Mouse (Mus musculus) megakaryocyte-erythroid progenitor cell, adult 5-6 weeks (primary cell): ENCODE data around the gene Selenoo. TPM values are rescaled to one million over a fixed set of nuclear protein-coding genes. Genes with fewer than 3 reads are reported as not detected.

Experiments
- ATAC-seq: replicated peaks from 2 replicates; pipeline ENCODE4 v1.8.0; 2016; ENCODE audit warnings: mild to moderate bottlenecking, inconsistent platforms; ENCODE audit not compliant: severe bottlenecking, poor library complexity, low FRiP score, low TSS enrichment
- total RNA-seq, 2 experiments: library from RNA; stranded (forward) in 1 of 2; stranded (reverse) in 1 of 2; fragments of 200-1000, 215-1000 nt in 1 of 2; fragments of >200 nt in 1 of 2; fragmentation: Nextera tagmentation in 1 of 2; gene quantifications; 2 replicates each; pipeline ENCODE4 v1.2.3; 2014 to 2017

Selenoo gene
- total RNA-seq (2014; fragmentation: Nextera tagmentation) (15.3 and 20.8 TPM in 2 replicates), total RNA-seq (2017) (16.6 and 18.5 TPM in 2 replicates)

DNA sequence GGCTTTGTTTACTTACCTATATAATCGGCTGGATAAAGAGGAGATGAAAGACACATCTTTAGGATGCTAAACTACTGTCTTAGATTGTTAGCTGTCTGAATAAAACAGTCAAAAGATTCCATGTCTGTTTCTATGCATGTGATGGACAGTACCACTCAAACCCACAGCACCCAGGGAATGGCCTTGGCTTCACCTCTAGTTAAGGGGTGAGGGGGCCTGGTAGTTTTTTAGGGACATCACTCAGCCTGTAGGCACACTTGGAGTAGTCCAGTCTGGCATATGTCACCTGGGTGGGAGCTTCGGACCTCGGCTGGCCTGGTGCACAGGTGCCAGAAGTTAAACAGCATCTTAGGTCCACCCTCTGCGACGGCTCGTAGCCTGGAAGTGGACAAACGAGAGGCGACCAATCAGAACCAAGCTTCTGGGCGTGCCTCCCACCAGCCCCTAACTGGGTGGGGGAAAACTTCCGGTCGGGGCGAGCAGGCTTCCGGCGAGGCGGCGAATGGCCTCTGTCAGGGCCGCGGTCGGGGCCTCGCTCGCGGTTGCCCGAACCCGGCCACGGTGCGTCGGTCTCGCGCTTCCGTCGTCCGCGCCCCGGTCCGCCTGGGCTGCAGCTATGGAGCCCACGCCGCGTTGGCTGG, at the start of gene Selenoo:
Gene Selenoo (plus strand): TSS at position 478 of the 641 bp plus-strand sequence.
- ATAC-seq, result peak; percentile 87

- ATAC-seq, result no peak
Observed at GRCm38 (mm10) chr15:89044381-89044780, 44.5 kb upstream of the Selenoo start.

DNA sequence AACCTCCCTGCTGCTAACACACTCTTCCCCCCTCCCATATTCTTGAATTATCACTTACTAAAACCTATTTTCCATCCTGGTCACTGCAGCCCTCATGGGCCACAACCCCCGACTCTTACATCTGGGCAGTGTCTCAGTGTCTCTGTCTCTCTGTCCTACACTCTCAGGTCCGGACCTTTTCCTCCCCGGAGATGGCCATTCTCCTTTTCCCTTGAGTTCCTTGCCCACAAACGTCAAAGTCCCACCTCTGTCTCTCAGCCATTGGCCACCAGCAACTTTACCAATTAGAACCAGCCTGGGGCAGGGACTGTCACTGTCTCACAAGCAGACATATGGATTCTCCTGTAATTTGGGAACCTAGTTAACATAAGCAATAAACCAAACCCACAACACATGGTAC, 42.5 kb upstream of the Selenoo start:
- no peak for ATAC-seq

GRCm38 (mm10) chr15:89054666-89055065, 34.2 kb upstream of the Selenoo start:
- ATAC-seq, result no peak

DNA sequence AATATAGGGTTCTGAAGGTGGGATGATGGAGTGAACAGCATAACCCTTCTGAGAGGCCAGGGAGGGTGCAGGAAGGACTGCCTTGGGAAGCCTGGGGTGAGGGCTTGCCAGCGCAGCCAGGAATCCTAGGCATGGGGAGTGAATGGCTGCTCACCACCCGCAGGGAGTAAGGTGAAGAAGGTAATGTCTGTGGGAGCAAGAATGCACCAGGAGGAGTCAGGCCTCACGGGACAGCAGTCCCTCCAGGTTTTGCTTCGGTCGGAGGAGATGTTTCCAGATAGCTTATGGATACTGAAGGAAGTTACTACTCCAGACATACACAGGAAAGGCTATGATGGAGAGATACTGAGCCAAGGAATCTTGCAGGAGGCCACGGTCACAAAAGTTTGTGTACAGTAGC, 30.1 kb upstream of the Selenoo start:
- no peak for ATAC-seq

- 0 out of 2 replicates have a peak, but pooled peaks have one; percentile 19 for ATAC-seq
Observed at GRCm38 (mm10) chr15:89059161-89059931, 29.5 kb upstream of the Selenoo start, which contains the start of gene Panx2. Gene Panx2, plus strand, starts transcription at chr15:89059734.

GRCm38 (mm10) chr15:89060032-89060681, 28.7 kb upstream of the Selenoo start:
- ATAC-seq, result no peak

DNA sequence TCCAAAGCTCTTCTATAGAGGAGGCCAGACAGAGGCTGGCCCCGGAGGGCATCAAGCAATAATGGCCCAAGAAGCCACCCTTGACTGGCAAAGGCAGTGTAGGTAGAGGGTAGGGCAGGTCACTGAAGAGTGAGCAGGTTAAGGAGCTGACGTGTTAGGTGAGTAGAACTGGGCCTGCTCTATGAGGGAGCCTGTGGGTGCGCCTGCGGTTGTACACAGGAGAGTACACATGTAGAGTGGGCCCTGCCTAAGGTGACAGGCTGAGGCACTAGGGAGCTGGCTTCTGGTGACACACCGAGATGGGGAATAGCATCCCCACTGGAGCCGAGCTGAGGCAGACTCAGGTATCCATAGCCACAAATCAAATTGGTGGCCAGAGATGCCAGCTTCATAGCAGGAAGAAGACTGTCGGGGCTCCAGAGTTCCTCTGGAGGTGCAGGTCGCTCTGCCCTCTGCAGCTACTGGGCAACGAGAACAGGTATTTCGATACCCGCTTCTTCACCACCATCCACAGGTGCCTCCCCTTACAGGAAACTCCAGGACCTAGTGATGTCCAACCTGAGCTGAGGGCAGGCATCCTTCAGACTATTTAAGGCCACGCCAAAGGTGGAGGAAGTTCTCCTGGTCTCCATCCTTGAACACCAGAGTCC, 27.9 kb upstream of the Selenoo start:
- no peak for ATAC-seq

DNA sequence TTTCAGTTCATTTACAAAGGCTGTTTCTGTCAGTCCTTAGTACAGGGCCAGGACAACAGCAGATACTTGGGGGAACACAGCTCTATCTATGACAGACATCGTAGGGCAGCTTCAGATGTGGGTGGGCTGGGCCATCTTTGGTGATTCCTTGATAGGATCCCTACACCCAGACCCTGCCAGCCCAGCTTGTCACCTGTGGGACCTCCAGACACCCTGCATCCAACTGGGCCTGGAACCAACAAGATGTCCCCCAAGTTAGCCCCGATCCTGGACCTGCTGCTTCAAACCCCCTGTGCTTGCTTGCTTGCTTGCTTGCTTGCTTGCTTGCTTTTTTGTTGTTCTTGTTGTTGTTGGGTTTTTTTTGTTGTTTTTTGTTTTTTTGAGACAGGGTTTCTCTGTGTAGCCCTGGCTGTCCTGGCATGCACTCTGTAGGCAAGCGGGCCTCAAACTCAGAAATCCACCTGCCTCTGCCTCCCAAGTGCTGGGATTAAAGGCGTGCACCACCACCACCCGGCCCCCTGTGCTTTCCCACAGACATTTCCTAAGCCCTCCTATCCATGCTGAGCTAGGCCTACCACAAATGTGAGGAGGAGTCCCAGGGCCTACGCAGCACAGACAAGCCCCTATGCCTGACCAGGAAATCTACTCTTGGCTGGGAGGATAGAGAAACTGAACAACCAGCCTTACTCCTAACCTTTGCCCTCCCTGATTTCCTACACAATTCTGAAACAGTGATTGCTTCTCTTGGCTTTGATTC, 26.9 kb upstream of the Selenoo start:
- ATAC-seq, result no peak

- ATAC-seq, result no peak
Observed at GRCm38 (mm10) chr15:89062518-89062910, 26.4 kb upstream of the Selenoo start.

DNA sequence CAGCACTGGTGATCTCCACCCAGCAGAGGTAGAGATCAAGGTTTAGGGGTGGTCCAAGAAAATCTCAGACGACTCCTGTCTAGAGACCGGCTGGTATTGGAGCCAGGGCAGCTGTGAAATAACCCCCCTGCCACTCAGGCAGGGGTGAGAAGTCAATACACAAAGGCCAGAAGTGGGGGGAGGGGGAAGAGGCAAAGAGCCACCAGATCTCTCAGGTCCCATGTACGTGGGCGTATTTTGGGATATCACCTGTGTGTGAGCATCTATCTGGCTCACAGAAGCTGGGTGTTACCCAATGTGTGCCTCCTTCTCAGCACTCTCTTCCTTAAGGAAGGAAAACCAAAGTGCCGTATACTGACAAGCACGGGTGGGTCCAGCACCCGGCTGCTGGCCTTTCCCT, 25.9 kb upstream of the Selenoo start:
- ATAC-seq, result no peak

DNA sequence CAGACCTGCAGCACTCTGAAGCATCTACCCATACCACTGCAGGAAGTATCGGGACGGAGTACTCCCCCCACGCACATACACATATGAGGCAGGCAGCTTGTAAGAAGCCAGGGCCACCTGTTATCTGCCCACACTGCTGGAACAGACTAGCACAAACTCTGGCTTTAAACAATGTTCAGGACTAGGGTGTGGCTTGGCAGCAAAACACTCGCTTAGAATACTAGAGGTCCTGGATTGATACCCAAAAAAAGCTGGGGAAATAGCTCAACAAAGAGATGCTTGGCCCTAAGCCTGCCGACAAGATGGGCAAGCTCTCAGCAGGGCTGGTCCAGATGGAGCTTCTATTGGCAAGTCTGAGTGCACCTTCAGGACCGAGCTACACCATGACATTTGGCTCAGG, 25.3 kb upstream of the Selenoo start:
- no peak for ATAC-seq

DNA sequence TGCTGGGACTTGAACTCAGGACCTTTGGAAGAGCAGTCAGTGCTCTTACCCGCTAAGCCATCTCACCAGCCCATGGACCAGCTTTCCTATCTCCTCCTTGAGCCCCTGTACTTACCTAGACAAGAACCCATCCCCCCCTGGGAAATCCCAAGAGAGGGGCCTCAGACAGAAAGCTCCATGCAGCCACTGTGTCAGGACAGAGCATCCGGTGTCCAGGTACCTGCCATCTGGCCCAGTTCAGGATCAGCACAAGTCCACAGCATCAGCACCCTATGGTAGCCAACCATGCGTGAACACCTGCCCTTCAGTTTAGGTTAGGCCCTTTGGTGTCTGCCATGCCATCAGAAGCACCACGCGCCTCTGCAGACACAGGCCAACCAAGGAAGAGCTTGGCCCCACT, 24.0 kb upstream of the Selenoo start:
- ATAC-seq, result no peak

DNA sequence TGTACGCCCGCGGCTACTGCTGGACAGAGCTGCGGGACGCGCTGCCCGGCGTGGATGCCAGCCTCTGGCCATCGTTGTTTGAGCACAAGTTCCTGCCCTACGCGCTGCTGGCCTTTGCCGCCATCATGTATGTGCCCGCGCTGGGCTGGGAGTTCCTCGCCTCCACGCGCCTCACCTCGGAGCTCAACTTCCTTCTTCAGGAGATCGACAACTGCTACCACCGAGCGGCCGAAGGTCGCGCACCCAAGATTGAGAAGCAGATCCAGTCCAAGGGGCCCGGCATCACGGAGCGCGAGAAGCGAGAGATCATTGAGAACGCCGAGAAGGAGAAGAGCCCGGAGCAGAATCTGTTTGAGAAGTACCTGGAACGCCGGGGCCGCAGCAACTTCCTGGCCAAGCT, 21.3 kb upstream of the Selenoo start:
- ATAC-seq, result no peak

DNA sequence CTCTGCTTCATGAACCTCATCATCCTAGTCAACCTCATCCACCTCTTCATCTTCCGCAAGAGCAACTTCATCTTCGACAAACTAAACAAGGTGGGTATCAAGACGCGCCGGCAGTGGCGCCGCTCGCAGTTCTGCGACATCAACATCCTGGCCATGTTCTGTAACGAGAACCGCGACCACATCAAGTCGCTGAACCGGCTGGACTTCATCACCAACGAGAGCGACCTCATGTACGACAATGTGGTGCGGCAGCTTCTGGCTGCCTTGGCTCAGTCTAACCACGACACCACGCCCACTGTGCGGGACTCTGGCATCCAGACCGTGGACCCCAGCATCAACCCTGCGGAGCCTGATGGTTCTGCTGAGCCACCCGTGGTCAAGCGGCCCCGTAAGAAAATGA, 20.7 kb upstream of the Selenoo start:
- ATAC-seq, result no peak

GRCm38 (mm10) chr15:89069336-89069840, 19.5 kb upstream of the Selenoo start:
- ATAC-seq, result no peak

GRCm38 (mm10) chr15:89070606-89071005, 18.3 kb upstream of the Selenoo start:
- no peak for ATAC-seq

GRCm38 (mm10) chr15:89073993-89074603, 14.8 kb upstream of the Selenoo start:
- ATAC-seq, result no peak
